In genomic region chr7:62463878-62464755, GRCm38 (mm10) we compare ENCODE assay signal across 8 mouse cellular contexts. TPM values are rescaled to one million over a fixed set of nuclear protein-coding genes. Genes with fewer than 3 reads are reported as not detected.
DNase-seq lines count a peak whose midpoint lies in the region; ATAC-seq and TF ChIP-seq lines count a peak whose summit lies in the region.

Gene Peg12 (minus strand): TSS chr7:62464510.

- TF ChIP-seq POLR2A in testis, adult 2 months (IDR thresholded peaks at IDR 0.05; ENCODE audit: control insufficient read depth, low read depth, low read length): no peak

- H3K4me1 ChIP-seq in embryonic facial prominence, embryonic 10.5 days: 0 out of 2 replicates have a peak, but pooled peaks cover 2% of the 10 kb centered on the region
- H3K4me1 ChIP-seq in liver, embryonic 11.5 days (replicated peaks; ENCODE audit: control insufficient read depth, insufficient read depth, low read length): no peaks in the 10 kb centered on the region
- H3K4me1 ChIP-seq in testis, adult 2 months (ENCODE audit: control insufficient read depth, insufficient read depth, low read length): peaks cover 7% of the 10 kb centered on the region

- ATAC-seq in liver, embryonic 11.5 days (replicated peaks; ENCODE audit: low FRiP score): peak; percentile 76

- no peaks in the 10 kb centered on the region for H3K27me3 ChIP-seq in embryonic facial prominence, embryonic 10.5 days (replicated peaks; ENCODE audit: low read depth, poor library complexity, severe bottlenecking)
- peaks cover 10% of the 10 kb centered on the region for H3K27me3 ChIP-seq in liver, embryonic 11.5 days (replicated peaks; ENCODE audit: control insufficient read depth, insufficient read depth, low read length)
- 0 out of 2 replicates have a peak, but pooled peaks cover 2% of the 10 kb centered on the region for H3K27me3 ChIP-seq in testis, adult 2 months (ENCODE audit: control insufficient read depth, insufficient read depth, low read length)

- H3K9ac ChIP-seq in liver, embryonic 11.5 days (ENCODE audit: low read depth, low read length): peak within 1 kb of the TSS; percentile 58

- peak within 1 kb of the TSS; percentile 71 for H3K4me3 ChIP-seq in embryonic facial prominence, embryonic 10.5 days
- peak within 1 kb of the TSS; percentile 55 for H3K4me3 ChIP-seq in liver, embryonic 11.5 days (ENCODE audit: low read depth, low read length)
- H3K4me3 ChIP-seq in testis, adult 2 months (ENCODE audit: control insufficient read depth, low read depth, low read length): peak within 1 kb of the TSS; percentile 52

- no peak for TF ChIP-seq CTCF in testis, adult 2 months (IDR thresholded peaks at IDR 0.05; ENCODE audit: control insufficient read depth, insufficient read depth, insufficient replicate concordance, low read depth, low read length)

- peaks cover 24% of the 10 kb centered on the region for H3K9me3 ChIP-seq in embryonic facial prominence, embryonic 10.5 days
- H3K9me3 ChIP-seq in liver, embryonic 11.5 days (ENCODE audit: control insufficient read depth, low read length): no peaks in the 10 kb centered on the region

- peak within 1 kb of the TSS; percentile 64 for H3K4me2 ChIP-seq in liver, embryonic 11.5 days

- H3K27ac ChIP-seq in embryonic facial prominence, embryonic 10.5 days (replicated peaks): peak within 1 kb of the TSS; percentile 96
- peak within 1 kb of the TSS; percentile 62 for H3K27ac ChIP-seq in liver, embryonic 11.5 days (ENCODE audit: low read depth, low read length)
- no peak within 1 kb of the TSS for H3K27ac ChIP-seq in testis, adult 2 months (ENCODE audit: control insufficient read depth, insufficient read depth, low read depth, low read length)

- whole genome bisulfite sequencing in embryonic facial prominence, embryonic 10.5 days: 25% methylated on average over 82 of the region's 82 CpGs
- 10% methylated on average over 70 of the region's 82 CpGs for WGBS in liver, embryonic 11.5 days

- DNase-seq in 3134 (ENCODE audit: extremely low read depth, insufficient read length, low spot score): peak; percentile 8
- DNase-seq in adrenal gland, adult 8-10 months: peak; percentile 32
- DNase-seq in embryonic facial prominence, embryonic 10.5 days (ENCODE audit: low spot score): peak; percentile 78
- DNase-seq in heart, adult 9 months (ENCODE audit: low spot score in 2 of 2): peak; percentile 63
- DNase-seq in kidney, adult 9 months: peak; percentile 62
- peak; percentile 57 for DNase-seq in liver, embryonic 11.5 days (ENCODE audit: low spot score)
- DNase-seq in natural killer cell, adult 2 months (ENCODE audit: low spot score in 2 of 2): peak; percentile 6

- no peaks in the 10 kb centered on the region; the same call in 1 of the 2 replicates for H3K36me3 ChIP-seq in embryonic facial prominence, embryonic 10.5 days (replicated peaks)
- H3K36me3 ChIP-seq in liver, embryonic 11.5 days (ENCODE audit: control insufficient read depth, insufficient read depth, low read length): no peaks in the 10 kb centered on the region
- no peaks in the 10 kb centered on the region for H3K36me3 ChIP-seq in testis, adult 2 months (ENCODE audit: control insufficient read depth, insufficient read depth, low read length)

RNA-seq across cellular contexts. Expression of gene Peg12, which starts in this region (rescaled TPM):
- total RNA-seq in adrenal gland, adult 8-10 months (2022): 1 to 10 TPM; 1.1 to 2.0 (median 1.6) TPM
- 76.8 and 82.8 TPM in 2 replicates for polyA plus RNA-seq in embryonic facial prominence, embryonic 10.5 days (2016; fragmentation: Nextera tagmentation; extraction: Ambion mirVana)
- 13.0 TPM in 2 replicates for polyA plus RNA-seq in liver, embryonic 11.5 days (2014; fragmentation: Nextera tagmentation; extraction: Ambion mirVana)
- 0.15 and 0.25 TPM in 2 replicates for polyA plus RNA-seq in testis, adult 2 months (2012; rRNA removed)

Comparison
In these comparisons a context has a peak if more than half of its experiments do, and no peak if none do; other contexts are left out.
1. RNA of gene Peg12 (polyA plus RNA-seq): 76.8 to 82.8 TPM in embryonic facial prominence, embryonic 10.5 days and 13.0 TPM in liver, embryonic 11.5 days; 0.15 to 0.25 TPM in testis, adult 2 months; every median in the first group is over 10 times any median in the second.
2. DNase-seq: peak in every context shown above with its lines; median percentile 78 in embryonic facial prominence, embryonic 10.5 days; 63 in heart, adult 9 months; 62 in kidney, adult 9 months; 57 in liver, embryonic 11.5 days; 32 in adrenal gland, adult 8-10 months; 8 in 3134; 6 in natural killer cell, adult 2 months.
3. Peak in every context shown above with its lines, with median percentiles within 50 percentile points of each other: H3K4me3 ChIP-seq.